Mouse (Mus musculus): ENCODE measurements around the gene Aldh2.
"Not testable (repeated sequence)": the region's sequence is repeated elsewhere in the genome, so short reads cannot be mapped to it uniquely, and the experiment has no call there.

Aldh2 gene

GRCm38 (mm10) chr5:121593451-121594401, at the start of gene Aldh2:
TSS of gene Aldh2 (minus strand) at chr5:121593824.
- peak; percentile 94 to 97 for DNase-seq

DNA sequence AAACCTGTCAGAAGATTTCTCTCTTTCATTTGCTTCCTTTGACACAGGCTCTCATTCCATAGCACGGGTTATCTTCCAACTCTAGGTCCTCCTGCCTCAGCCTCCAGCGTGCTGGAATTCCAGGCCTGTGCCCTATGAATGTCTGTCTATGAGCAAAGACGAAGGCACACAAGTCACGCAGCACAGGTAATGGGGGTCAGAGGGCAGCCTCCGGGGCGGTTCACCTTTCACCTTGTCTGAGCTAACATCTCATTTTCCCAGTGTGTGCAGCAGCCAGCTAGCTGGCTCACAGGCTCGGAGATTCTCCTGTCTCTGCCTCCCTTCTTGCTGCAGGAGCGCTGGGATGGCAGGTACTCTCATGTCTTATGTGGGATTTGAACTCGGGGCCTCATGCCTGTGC, 46.0 kb upstream of the Aldh2 start:
- DNase-seq = no peak

DNA sequence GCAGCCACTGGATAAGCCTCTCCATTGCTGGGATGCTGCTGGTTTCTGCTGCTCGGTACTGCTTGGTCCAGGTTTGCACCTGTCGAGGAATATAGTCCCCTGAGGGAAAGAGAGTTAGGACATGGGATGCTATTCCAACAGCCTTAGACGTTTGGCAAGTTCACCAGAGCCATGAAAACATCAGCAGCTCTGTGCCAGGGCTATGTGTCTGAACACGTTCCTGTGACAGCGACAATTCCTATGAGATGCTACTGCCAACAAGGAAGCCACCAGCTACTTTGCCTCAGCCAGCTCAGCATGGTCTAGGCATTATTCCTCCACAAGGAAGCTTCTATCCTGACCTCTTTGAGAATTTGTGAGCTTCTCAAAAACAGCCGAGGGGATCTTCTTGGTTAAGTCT, 43.7 kb upstream of the Aldh2 start:
- no peak for DNase-seq

DNA sequence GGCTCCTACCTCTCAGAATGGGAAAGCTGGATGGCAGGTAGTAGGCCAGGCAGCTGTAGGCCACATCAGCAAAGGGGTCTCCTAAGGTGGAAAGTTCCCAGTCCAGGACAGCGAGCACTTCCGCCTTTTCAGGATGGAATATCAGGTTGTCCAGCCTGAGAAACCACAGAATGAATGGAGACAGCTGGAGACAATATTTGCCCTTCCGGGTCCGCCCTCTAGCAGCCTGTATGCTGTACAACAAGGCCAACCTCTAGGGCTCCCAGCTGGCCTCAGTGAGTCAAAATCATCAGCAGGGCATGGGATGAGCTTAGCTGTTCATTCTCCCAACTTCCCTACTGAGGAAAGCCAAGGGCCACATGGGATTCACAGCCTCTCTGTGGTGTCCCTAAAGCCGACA, 41.0 kb upstream of the Aldh2 start:
- DNase-seq = no peak

DNA sequence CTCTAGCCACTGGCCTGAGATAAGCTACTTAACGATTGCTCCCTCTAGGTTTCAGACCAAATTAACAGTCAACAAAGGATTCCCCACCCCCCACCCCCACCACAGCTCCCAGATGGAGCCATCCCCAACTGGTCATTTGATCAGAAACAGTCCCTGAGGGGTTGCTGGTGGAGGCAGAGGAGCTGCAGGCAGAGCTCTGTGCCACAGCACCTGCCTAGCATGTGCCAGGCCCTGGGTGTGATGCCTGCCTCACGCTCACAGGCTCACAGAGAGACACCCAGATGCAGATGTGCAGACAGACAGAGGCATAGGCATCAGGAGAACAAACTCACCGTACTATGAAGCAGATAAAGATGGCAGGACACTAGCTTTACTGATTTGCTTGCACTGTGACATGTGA, 39.2 kb upstream of the Aldh2 start:
- DNase-seq = no peak

DNA sequence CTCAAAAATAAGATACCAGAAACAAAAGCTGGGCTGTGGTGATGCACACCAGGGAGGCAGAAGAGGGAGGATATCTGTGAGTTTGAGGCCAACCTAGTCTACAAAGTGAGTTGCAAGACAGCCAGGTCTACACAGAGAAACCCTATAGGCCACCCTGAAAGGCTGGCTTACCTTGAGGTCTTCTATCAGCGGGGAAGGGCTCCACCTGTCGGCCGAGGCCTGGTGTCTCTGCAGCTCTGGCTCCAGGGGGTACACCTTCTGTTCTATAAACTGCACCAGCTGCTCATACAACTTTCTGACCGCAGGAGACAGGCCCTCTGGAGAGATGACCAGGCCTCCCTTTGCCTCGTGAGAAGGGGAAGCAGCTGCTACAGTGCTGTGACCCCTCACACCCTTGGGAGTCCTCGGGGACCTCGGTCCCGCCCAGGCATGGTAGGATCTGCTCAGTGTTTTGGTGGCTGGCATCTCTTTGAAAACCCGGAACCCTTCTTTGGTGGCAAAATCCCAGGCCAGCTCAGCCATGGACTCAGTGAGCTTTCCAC, 37.6 kb upstream of the Aldh2 start:
- DNase-seq = peak; percentile 47 to 56

- DNase-seq = peak; percentile 78 to 91
These were observed 34.2 kb upstream of the Aldh2 start for GRCm38 (mm10) chr5:121627871-121628270.

DNA sequence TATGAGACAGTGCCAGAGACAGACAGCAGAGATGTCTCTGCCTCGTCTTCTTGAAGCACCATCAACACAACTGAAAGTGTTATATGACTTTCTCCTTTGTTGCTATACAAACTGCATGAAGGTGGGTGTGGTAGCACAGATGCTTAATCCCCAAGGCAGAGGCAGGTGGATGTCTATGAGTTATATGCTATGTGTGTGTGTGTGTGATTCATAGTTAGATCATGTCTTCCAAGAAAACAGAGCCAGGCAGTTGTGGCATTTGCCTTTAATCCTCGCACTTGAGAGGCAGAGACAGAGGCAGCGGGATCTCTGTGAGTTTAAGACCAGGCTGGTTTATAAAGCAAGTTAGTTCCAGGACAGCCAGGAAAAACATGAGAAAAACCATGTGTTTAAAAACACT, 29.6 kb upstream of the Aldh2 start:
- DNase-seq = no peak

DNA sequence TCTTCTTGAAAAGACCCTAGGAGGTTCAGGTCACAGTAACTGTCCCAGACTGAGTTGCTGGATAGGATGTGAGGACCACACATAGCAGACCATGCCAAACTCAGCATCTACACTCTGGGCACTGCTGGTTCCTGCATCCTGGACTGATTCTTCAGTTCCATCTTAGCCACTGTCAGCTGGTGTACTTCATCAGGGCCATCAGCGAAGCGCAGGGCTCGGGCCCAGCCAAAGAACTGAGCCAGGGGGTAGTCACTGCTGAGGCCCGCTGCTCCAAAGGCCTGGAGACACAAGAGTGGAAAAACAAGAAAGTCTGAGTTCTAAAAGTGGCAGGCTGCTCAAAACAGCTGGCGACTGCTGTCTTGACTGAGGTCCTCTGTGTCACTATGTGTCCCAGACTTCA, 27.5 kb upstream of the Aldh2 start:
- no peak for DNase-seq

DNA sequence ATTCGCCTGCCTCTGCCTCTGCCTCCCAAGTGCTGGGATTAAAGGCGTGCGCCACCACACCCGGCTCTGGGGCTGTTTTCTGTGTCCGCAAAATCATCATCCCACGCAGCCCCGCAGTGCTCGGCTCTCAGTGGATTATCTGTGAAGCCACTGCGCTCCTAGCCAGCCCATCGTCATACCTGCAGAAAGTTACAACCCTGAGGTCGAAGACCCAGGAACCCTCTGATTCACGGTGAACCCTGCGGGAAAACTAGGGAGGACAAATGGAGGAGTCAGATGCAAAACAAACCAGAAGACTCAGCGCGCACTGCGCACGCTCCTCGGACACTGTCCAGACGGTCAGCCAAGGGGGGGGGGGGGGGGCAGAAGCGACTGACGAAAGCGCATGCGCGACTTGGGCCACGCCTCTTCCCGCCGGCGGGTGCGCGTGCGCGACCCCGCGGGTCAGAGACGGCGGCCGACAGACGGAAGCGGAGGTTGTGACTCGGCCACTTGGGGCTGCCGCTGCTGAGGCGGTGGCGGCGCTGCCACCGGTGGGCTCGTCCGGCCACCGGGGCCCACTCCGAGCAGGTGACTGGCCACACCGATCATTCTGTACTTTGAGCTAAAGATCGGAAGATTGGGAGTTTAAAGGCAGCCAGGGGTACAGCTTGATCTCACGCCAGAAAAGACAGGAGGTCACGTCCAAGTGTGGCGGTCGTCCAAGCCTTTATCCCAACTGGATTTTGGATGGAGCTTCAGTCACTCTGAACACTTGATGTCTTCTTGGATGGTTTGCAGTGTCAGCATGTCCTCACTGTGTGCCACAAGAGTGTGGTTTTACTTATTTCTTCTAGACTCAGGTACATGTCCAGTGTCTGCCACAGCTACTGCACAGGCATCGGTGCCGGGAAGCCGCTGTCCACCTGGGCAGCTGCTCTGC, 25.2 kb upstream of the Aldh2 start, which contains the start of gene Acad12:
Gene Acad12, minus strand, starts transcription at position 347 of the 922 bp plus-strand sequence.
- peak; percentile 90 to 94 for DNase-seq

DNA sequence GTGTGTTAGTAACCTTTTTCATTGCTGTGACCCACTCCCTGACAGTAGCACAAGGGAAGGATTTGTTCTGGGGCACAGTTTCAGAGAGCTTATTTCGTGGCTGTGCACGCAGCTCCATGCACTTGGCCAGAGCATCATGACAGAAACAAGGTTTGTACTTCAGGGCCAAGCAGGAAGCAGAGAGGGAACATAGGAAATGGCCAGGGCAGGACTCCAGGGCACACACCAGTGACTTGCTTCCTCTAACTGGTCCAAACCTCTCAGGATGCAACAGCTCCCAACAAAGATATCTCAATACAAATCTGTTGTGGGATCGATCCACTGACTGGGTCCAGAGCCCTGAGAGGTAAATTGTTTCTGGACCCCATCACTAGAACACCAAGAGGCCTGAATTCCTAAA, 21.3 kb upstream of the Aldh2 start:
- peak; percentile 21 to 60 for DNase-seq

GRCm38 (mm10) chr5:121612036-121612435, 18.4 kb upstream of the Aldh2 start:
- DNase-seq = no peak

GRCm38 (mm10) chr5:121609556-121610135, 16.0 kb upstream of the Aldh2 start:
- not testable (repeated sequence) for DNase-seq

DNA sequence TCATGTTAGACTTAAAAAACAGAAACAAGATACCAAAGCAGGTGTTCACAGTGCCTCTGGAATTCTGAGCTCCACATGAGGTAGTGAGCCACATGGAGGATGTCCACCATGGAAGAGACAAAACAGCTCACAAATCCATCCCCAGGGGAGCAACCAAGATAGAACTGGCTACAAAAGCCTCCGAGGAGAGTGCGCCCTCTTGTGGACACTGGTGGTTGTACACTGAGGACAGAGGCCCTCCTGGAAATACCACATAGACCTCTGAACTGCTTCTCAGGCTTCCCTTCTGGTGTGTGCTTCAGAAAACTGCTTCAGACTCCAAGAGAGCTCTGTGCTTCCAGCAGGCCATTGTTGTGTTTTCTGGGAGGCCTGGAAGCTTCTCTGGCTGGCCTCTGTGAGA, 12.5 kb upstream of the Aldh2 start:
- peak; percentile 82 to 90 for DNase-seq

GRCm38 (mm10) chr5:121603815-121604214, 10.2 kb upstream of the Aldh2 start:
- peak; percentile 42 to 78 for DNase-seq

DNA sequence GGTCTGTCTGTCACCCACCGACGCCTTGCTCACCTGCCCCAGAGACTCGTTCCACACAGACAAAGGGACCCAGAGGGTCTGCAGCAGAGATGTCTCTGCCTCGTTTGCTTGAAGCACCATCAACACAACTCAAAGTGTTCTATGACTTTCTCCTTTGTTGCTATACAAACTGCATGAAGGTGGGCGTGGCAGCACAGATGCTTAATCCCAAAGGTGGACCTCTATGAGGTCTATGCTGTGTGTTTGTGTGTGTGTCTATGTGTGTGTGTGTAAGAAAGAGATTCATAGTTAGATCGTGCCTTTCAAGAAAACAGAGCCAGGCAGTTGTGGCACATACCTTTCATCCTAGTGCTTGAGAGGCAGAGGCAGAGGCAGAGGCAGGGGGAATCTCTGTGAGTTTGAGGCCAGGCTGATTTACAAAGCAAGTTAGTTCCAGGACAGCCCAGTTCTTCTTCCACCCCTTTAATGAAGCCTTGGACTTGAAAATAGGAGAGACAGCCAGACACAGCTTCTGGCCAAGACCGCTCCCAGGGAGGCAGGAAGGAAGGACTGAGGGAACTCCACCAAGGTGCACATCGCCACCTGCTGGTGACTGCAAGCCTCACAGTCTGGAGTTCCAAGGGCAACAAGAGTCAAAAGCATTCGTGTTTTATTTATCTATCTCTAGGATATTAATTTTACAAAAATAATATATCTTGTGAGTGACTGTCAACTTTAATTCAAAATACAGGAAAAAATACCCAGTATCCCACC, 8.1 kb upstream of the Aldh2 start:
- peak; percentile 94 to 97 for DNase-seq

- no peak for DNase-seq
These were observed 5.4 kb upstream of the Aldh2 start for GRCm38 (mm10) chr5:121598871-121599610.

DNA sequence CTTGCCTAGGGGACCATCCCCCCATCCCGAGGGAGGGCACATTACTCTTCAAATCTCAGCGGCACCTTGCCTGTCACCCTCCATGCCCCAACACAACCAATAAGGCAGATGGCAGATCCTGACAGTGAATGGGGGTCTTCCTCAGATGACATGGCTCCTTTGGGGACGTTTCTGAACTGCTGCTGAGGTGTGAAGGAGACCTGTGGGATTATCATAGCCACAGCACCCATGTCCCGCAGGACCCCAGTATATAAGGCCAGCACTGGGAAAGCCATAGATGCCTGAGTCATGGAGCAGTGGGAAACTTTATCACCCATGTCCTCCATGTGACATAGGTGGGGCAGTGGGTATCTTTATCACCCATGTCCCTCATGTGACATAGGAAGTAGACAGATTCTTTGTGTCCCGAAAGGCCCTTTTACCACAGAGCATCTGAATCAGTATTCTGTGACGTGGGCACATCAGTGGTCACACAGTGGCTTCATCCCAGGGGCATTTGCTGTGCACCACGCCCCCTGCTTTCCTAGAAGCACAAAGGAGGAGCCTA, 4.4 kb upstream of the Aldh2 start:
- no peak for DNase-seq

DNA sequence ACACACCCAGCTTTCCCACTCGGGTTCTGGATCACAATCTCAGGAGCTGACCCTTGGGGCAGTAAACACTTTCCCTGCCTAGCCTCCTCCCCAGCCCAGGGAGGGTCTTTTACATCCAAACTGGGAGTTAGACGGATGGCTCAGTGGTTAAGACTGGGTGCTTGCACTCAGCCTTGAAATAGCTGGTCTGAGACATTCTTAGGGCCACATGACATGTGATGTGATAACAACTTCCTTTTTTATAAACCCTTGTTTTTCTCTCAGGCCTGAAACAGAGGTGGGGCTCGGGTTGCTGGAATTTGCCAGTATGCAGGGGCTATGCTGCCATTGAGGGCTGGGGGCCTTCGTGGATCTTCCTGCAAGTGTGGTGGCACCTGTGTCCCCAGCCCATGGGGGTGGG, 3.7 kb upstream of the Aldh2 start:
- DNase-seq = no peak

- no peak for DNase-seq
These were observed 2.6 kb upstream of the Aldh2 start for GRCm38 (mm10) chr5:121596226-121596625.

GRCm38 (mm10) chr5:121595758-121596157, 2.1 kb upstream of the Aldh2 start:
- no peak for DNase-seq
